Mouse (Mus musculus): ENCODE measurements around the gene Wdr66. TPM values are rescaled to one million over a fixed set of nuclear protein-coding genes. Genes with fewer than 3 reads are reported as not detected.

Wdr66 gene
- total RNA-seq, 2 experiments from 2014 or later = 0.87 to 2.2 TPM

DNA sequence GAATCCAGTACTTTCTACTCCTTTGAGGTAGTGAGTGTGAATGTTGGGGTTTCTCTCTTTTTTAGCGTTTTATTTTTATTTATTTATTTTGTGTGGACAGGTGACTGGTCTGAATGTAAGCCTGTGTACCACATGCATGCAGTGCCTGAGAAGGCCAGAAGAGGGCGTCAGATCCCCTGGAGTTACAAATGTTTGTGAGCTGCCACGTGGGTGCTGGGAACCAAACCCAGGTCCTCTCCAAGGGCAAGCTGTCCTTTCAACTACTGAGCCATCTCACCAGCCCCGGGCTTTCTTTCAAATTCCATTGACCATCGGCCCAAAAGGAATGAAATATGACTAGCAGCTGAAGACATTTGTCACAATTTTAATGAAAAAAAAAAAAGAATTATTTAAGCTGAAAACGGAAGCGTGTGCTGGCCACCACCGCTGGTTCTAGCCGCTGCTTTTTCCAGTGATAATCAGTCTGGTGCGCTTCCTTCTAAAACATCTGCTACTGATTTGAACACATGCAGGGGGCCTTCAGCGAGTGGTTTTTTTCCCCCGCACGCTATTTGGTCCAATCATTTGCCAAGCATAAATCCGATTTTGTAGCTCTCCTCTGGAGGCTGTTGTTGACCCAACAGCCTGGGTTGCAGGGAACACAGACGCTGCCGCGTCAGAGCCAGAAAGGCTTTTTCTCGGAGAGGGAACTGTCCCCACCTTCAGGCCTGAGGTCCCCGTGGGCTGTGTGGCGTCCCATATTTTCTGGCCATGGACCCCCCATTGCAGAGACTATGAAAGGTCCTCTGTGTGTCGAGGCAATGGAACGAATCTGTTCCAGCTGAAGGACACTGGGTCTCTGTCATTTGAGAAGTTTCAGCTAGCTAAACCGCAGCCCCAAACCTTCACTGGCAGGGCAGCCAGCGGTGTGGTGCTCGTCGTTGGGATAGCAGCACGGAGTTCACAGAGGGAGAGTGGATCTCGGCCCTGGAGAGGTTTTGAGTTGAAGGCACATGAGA, 16.9 kb downstream of the Wdr66 start:
- no peak for DNase-seq
- intact Hi-C loops (cut with DNase I) = no loop called here

GRCm38 (mm10) chr5:123270917-123271316, 19.0 kb downstream of the Wdr66 start:
- intact Hi-C loops (cut with DNase I) = no loop called here
- no peak for DNase-seq

GRCm38 (mm10) chr5:123272927-123273326, 21.0 kb downstream of the Wdr66 start:
- DNase-seq = no peak
- intact Hi-C loops (cut with DNase I) = no loop called here

- no peak for DNase-seq
- intact Hi-C loops (cut with DNase I) = no loop called here
Observed at GRCm38 (mm10) chr5:123276636-123277341, 24.9 kb downstream of the Wdr66 start.

- DNase-seq = no peak
- intact Hi-C loops (cut with DNase I) = no loop called here
Observed at GRCm38 (mm10) chr5:123277342-123277701, 25.4 kb downstream of the Wdr66 start.

DNA sequence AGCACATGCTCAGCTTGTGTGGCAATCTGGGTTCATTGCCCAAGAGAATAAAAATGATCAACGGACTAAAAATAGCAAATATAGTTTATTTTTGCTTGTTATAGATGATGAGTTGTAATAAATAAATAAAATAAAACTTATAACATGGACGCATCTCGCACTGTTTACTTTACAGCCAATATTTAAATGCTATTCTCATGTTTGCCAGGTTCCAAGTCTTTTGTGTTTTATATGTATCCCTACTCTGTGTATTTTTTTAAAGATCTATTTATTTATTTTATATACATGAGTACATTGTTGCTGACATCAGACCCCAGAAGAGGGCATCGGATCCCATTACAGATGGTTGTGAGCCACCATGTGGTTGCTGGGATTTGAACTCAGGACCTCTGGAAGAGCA, 25.8 kb downstream of the Wdr66 start:
- no peak for DNase-seq
- intact Hi-C loops (cut with DNase I) = no loop called here

DNA sequence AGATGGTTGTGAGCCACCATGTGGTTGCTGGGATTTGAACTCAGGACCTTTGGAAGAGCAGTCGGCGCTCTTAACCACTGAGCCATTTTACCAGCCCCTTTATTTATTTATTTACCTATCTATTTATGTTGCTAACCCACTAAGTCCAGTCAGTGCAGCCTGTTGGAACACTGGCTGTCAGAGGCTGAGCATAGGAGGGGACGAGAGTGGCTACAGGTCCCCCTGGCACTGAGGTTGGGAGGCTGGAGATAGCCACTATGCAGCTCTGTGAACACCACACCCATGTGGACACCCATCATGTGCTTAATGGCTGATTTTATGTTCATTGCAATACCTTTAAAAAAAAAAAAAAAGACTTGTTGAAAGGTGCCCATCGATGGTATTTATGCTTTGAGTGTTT, 27.3 kb downstream of the Wdr66 start:
- intact Hi-C loops (cut with DNase I) = no loop called here
- no peak for DNase-seq

- DNase-seq = no peak
- intact Hi-C loops (cut with DNase I) = loop anchor here (2.0 to 10.0 kb wide), 2 partner anchors 87 to 163 kb away; no protein-coding TSS in a partner anchor
Observed at GRCm38 (mm10) chr5:123281336-123282136, 29.6 kb downstream of the Wdr66 start.

GRCm38 (mm10) chr5:123285174-123285573, 33.3 kb downstream of the Wdr66 start:
- intact Hi-C loops (cut with DNase I) = loop anchor here (5.0 to 10.0 kb wide), 2 partner anchors 62 to 160 kb away; no protein-coding TSS in a partner anchor
- no peak for DNase-seq

DNA sequence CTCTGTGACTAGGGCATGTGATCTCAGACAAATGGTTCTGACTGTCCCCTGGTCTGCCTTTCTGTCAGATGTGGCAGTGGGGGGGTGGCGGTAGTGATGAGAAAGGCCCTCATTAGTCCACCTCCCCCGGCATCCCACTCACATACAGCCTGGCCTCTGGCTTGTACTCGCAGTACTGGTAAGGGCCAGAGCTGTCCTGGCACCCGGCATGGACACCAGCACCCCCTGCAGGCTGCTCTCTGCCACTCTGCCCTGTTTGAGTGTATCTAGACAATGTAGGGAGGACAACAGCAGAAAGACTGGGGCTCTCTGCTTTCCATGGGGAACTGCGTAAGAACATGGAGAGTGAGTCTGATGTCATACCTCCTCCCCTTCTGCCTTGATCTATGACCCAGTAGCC, 36.2 kb downstream of the Wdr66 start:
- intact Hi-C loops (cut with DNase I) = loop anchor here (5.0 to 10.0 kb wide), 2 partner anchors 59 to 157 kb away; no protein-coding TSS in a partner anchor
- no peak for DNase-seq

DNA sequence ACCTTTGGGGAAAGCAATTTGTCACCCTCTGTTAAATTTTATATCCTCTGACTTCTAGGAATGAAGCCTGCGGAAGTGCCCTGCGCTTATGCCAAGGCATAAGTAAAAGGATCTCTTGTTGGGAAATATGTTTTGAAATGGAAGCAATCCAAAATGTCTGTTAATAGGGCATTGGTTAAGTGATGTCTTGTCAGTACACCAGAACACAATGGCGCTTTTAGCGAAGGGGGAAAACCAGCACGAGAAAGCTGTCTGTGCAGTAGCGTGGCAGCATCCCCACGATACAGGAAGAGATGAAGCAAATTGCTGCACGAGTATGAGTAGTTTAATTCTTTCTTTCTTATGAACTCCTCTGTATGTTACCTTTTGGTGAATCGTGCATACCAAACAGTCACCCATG, 42.8 kb downstream of the Wdr66 start:
- no peak for DNase-seq
- intact Hi-C loops (cut with DNase I) = no loop called here

- no peak for DNase-seq
- intact Hi-C loops (cut with DNase I) = no loop called here
Observed at GRCm38 (mm10) chr5:123296224-123296806, 44.4 kb downstream of the Wdr66 start.

GRCm38 (mm10) chr5:123296972-123297754, 45.3 kb downstream of the Wdr66 start:
- no peak for DNase-seq
- intact Hi-C loops (cut with DNase I) = no loop called here

DNA sequence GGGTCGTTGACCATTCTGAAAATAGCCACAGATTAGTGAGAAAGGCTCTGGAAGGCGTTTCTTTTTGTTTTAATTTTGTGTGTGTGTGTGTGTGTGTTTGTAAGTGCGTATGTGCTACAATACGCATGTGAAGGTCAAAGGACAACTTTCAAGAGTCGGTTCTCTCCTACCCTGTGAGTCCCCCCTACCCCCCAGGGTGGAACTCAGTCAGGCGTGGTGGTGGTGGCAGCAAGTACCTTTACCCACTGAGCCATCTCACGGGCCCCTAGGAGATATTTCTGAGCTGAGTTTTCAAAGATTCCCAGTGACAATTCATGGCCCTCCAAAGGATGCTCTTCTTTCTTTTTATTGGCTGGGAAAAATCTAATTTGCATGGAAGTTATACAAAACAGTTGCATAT, 45.9 kb downstream of the Wdr66 start:
- intact Hi-C loops (cut with DNase I) = no loop called here
- DNase-seq = no peak

GRCm38 (mm10) chr5:123298526-123298925, 46.6 kb downstream of the Wdr66 start:
- intact Hi-C loops (cut with DNase I) = no loop called here
- no peak for DNase-seq

DNA sequence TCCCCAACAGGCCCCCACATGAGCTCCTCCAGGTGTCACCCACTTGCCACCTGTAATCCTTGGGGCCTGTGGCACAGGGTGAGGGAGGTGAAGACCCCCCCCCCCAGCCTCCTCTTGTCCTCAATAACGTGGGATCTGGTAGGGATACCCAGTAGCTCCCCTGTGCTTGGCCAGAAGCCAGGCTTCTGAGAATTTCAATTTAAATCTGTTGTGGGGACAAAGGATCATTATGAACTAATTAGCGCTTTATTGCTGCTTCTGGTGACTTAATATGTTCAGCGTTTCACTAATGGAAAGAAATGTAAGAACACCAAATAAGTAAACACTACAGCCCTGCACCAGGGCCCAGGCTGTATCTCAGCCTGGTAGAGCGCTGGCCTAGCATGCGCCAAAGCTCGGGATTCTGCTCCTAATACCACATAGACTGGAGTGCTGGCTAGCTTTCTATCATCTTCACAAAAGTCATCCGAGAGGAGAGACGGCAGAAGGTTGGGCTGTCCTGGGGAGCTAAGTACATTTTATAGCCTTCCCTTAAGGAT, 48.7 kb downstream of the Wdr66 start:
- intact Hi-C loops (cut with DNase I) = loop anchor here (5.0 kb wide), 1 partner anchor 42 kb away; the partner anchor contains the start of gene Bcl7a
- no peak for DNase-seq

DNA sequence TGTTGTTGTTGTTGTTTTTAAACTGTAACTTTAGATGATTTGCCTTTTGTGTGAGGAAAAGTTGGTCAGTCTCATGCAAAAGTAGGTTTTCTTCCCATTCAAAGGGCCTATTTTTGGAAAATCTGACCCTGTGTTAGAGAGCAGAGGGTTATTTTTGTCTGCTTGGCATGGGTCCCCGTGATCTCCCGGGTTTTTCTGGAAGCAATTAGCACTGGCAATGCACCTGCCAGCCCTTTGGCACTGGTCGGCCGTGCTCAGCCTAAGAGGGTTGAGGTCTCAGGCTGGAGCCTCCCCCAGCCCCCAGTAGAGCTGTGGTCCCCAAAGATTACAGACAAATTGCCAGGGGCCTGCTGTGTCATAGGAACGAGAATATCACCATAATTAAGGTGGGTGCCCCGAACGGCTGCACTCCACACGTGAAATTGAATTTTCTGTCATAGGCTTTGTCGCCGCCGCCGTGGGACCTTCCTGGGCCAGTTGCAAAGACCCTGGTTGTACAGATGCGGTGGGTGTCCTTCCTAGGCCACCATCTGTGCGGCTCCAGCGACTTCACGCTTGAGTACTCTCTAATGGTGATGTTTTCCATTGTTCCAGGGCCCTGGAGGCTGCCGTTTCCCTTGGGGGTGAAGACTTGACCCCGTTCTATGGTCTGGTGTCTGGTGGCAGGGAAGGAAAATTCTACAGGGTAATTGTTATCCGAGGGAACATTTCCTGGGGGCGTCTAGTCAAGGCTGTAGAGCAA, 50.0 kb downstream of the Wdr66 start:
- intact Hi-C loops (cut with DNase I) = loop anchor here (5.0 kb wide), 1 partner anchor 40 kb away; the partner anchor contains the start of gene Bcl7a
- DNase-seq = no peak

- no peak for DNase-seq
- intact Hi-C loops (cut with DNase I) = no loop called here
Observed at GRCm38 (mm10) chr5:123307630-123308282, 55.9 kb downstream of the Wdr66 start.

All from gastrocnemius, postnatal 36 days (tissue).